Mouse (Mus musculus): ENCODE measurements around the gene Epha2. TPM values are rescaled to one million over a fixed set of nuclear protein-coding genes. Genes with fewer than 3 reads are reported as not detected.

The Epha2 gene
- total RNA-seq, 2 experiments from 2014 or later: 1.6 to 2.9 TPM

GRCm38 (mm10) chr4:141365876-141366275 is 64.8 kb downstream of the Epha2 start:
- DNase-seq (ENCODE audit: low spot score): no peak

GRCm38 (mm10) chr4:141367997-141368791 is 67.2 kb downstream of the Epha2 start, which contains the start of gene Fam131c:
Gene Fam131c (plus strand): TSS chr4:141368220.
- no peak for DNase-seq (ENCODE audit: low spot score)

GRCm38 (mm10) chr4:141372426-141372825 is 71.4 kb downstream of the Epha2 start:
- no peak for DNase-seq (ENCODE audit: low spot score)

Small RNAs within 50 kb of the gene (microRNA-seq; reads per million reads assigned to microRNA genes)
- not detected for gene Gm25690

Other genes starting within 250 kb of the Epha2 start
- 1 to 10 TPM; 2.0 to 2.5 TPM for gene Crocc, start 240.7 kb upstream of the Epha2 start, total RNA-seq (2021)
- gene Necap2, start 222.9 kb upstream of the Epha2 start, total RNA-seq (2021): 10 to 100 TPM; 12.9 to 16.2 TPM
- not detected for gene Spata21, start 212.9 kb upstream of the Epha2 start, total RNA-seq (2021)
- 100 to 1,000 TPM; 160 to 163 TPM for gene Szrd1, start 161.5 kb upstream of the Epha2 start, total RNA-seq (2021)
- 10 to 100 TPM; 10.8 to 11.2 TPM for gene Fbxo42, start 153.3 kb upstream of the Epha2 start, total RNA-seq (2021)
- gene Rsg1, start 87.3 kb upstream of the Epha2 start, total RNA-seq (2021): under 1 TPM in 1 of 2 experiments, not detected in 1; 0.31 TPM
- gene Arhgef19, start 61.7 kb upstream of the Epha2 start, total RNA-seq (2021): under 1 TPM; 0.32 to 0.33 TPM
- under 1 TPM; 0.16 to 0.31 TPM for gene Fam131c, start 67.0 kb downstream of the Epha2 start, total RNA-seq (2021)
- not detected for gene Clcnka, start 97.5 kb downstream of the Epha2 start, total RNA-seq (2021)
- under 1 TPM in 1 of 2 experiments, not detected in 1; 0.40 TPM for gene Clcnkb, start 114.8 kb downstream of the Epha2 start, total RNA-seq (2021)
- 100 to 1,000 TPM; 331 to 560 TPM for gene Hspb7, start 119.5 kb downstream of the Epha2 start, total RNA-seq (2021)
- 1 to 10 TPM in 1 of 2 experiments, under 1 TPM in 1; 0.87 to 1.0 TPM for gene Srarp, start 134.9 kb downstream of the Epha2 start, total RNA-seq (2021)
- gene Zbtb17, start 143.4 kb downstream of the Epha2 start, total RNA-seq (2021): 10 to 100 TPM; 29.2 to 32.2 TPM
- gene Spen, start 237.4 kb downstream of the Epha2 start, total RNA-seq (2021): 10 to 100 TPM; 21.4 to 21.9 TPM

Measured in gastrocnemius, adult 18-20 months (tissue).